ENCODE assay signal across 8 mouse cellular contexts in the genomic region with DNA sequence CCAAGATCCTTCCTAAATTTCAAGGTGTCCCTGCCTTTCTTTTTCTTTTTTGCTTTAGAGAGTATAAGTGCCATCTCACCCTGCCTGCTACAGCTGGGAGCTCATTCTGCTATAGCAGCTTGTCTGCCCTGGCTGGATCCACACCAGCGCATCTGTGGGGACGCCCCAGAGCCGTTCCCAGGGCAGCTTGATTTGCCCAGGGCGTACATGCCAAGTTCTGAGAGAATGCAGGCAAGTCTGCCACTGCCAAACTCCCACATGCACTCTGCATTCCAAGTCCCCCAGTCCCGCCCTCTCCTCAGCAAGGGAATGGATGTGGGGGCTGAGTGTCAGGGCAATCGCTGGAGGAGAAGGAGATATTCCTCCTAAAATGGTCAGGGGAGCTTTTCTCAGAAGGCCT. TPM values are rescaled to one million over a fixed set of nuclear protein-coding genes. Genes with fewer than 3 reads are reported as not detected.
DNase-seq lines count a peak whose midpoint lies in the region; ATAC-seq lines count a peak whose summit lies in the region.

No protein-coding gene starts in this region.

- no peak overlapping the region for H3K27ac ChIP-seq in forebrain, embryonic 14.5 days (ENCODE audit: low read depth, low read length)
- no peak overlapping the region for H3K27ac ChIP-seq in forebrain, embryonic 12.5 days

- H3K4me1 ChIP-seq in forebrain, embryonic 14.5 days (ENCODE audit: control insufficient read depth, insufficient read depth, low read length) = peaks cover 6% of the 10 kb centered on the region; the same call in 1 of the 2 replicates
- H3K4me1 ChIP-seq in forebrain, embryonic 12.5 days = peaks cover 4% of the 10 kb centered on the region; the same call in 1 of the 2 replicates

- H3K9ac ChIP-seq in forebrain, embryonic 14.5 days (ENCODE audit: low read length) = no peak overlapping the region
- no peak overlapping the region for H3K9ac ChIP-seq in forebrain, embryonic 12.5 days

- WGBS in forebrain, embryonic 14.5 days = 42% methylated on average over 6 of the region's 6 CpGs
- WGBS in forebrain, embryonic 12.5 days = 82% methylated on average over 6 of the region's 6 CpGs

- H3K4me3 ChIP-seq in forebrain, embryonic 14.5 days (ENCODE audit: low read depth, low read length) = no peak overlapping the region
- no peak overlapping the region for H3K4me3 ChIP-seq in forebrain, embryonic 12.5 days (replicated peaks)

- no peak overlapping the region for H3K4me2 ChIP-seq in forebrain, embryonic 14.5 days (ENCODE audit: low read length)
- H3K4me2 ChIP-seq in forebrain, embryonic 12.5 days = no peak overlapping the region

- ATAC-seq in forebrain, embryonic 14.5 days = peak; percentile 67
- no peak for ATAC-seq in forebrain, embryonic 12.5 days (ENCODE audit: low FRiP score)

- no peaks in the 10 kb centered on the region for H3K9me3 ChIP-seq in forebrain, embryonic 14.5 days (replicated peaks; ENCODE audit: control insufficient read depth, low read length)
- H3K9me3 ChIP-seq in forebrain, embryonic 12.5 days = no peaks in the 10 kb centered on the region

- no peaks in the 10 kb centered on the region for H3K27me3 ChIP-seq in forebrain, embryonic 14.5 days (replicated peaks; ENCODE audit: control insufficient read depth, insufficient read depth, low read length)
- no peaks in the 10 kb centered on the region for H3K27me3 ChIP-seq in forebrain, embryonic 12.5 days

- H3K36me3 ChIP-seq in forebrain, embryonic 14.5 days (ENCODE audit: control insufficient read depth, insufficient read depth, low read length) = no peaks in the 10 kb centered on the region
- no peaks in the 10 kb centered on the region for H3K36me3 ChIP-seq in forebrain, embryonic 12.5 days (replicated peaks)

- DNase-seq in forebrain, embryonic 14.5 days (ENCODE audit: low spot score) = peak; percentile 77
- peak; percentile 55 for DNase-seq in urinary bladder, postnatal 14 days (ENCODE audit: low spot score)
- DNase-seq in urinary bladder, adult 2 months (ENCODE audit: low spot score) = no peak
- peak; percentile 77 to 90 for DNase-seq in layer of hippocampus, postnatal 14 days (ENCODE audit: low spot score in 2 of 2)
- DNase-seq in ovary, postnatal 36 days (ENCODE audit: low spot score) = peak; percentile 62
- DNase-seq in cerebellum, adult 9-10 months = no peak
- no peak for DNase-seq in spleen, postnatal 10 days (ENCODE audit: low spot score in 2 of 2)

RNA-seq across cellular contexts. Expression of gene Col15a1, which starts 19.8 kb away (rescaled TPM):
- polyA plus RNA-seq in forebrain, embryonic 14.5 days (2014; fragmentation: Nextera tagmentation; extraction: Ambion mirVana) = 1.9 TPM in 2 replicates
- polyA plus RNA-seq in forebrain, embryonic 12.5 days (2016; fragmentation: Nextera tagmentation; extraction: Ambion mirVana) = 4.5 and 5.2 TPM in 2 replicates
- 117 and 147 TPM in 2 replicates for polyA plus RNA-seq in urinary bladder, adult 2 months (2012; rRNA removed)
- 10 to 100 TPM; 13.9 to 15.1 TPM for total RNA-seq in layer of hippocampus, postnatal 14 days (2021)

Comparison
In these comparisons a context has a peak if more than half of its experiments do, and no peak if none do; other contexts are left out.
1. DNase-seq: peak in forebrain, embryonic 14.5 days (single experiment), urinary bladder, postnatal 14 days (single experiment), layer of hippocampus, postnatal 14 days (2 of 2) and ovary, postnatal 36 days (single experiment); none in urinary bladder, adult 2 months (single experiment), cerebellum, adult 9-10 months (single experiment) and spleen, postnatal 10 days (0 of 2).
2. RNA of gene Col15a1, which starts 19.8 kb away (polyA plus RNA-seq): 117 to 147 TPM in urinary bladder, adult 2 months; 4.5 to 5.2 TPM in forebrain, embryonic 12.5 days and 1.9 TPM in forebrain, embryonic 14.5 days; every median in the first group is over 10 times any median in the second.